ENCODE assay signal across 8 mouse cellular contexts in the genomic region with DNA sequence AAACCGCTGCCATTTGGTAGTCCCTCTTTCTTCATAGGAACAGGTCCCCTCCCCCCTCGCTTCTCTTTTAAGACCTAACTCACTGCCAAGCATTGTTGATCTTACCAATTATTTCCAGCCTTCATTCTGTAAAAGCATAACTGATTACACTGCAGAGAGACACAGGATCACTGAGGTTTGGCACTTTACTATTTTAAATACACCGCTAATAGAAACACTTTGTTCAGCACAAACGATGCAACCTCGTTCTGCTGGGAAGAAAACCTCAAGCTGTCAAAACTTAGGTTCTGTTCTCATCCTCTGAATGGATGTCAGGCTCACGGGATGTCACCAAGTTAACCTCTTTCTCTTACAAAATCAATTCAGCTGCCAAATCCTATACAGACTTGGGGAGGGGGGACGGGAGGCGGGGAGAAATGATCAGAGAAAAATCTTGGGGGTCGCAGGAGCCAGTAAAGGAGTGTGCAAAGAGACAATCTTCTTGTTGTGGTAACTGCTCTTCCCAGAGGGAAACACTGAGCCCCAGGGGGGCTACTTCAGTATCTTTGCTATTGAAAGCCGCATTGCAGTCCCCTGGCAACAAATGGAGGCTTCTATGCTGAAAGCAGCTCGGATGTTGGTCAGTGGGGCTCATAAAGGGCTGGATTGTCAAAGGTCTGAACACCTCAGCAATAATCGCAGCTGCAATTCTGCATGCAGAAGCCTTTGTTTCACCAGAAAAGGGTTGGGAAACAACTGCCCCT. TPM values are rescaled to one million over a fixed set of nuclear protein-coding genes. Genes with fewer than 3 reads are reported as not detected.
A peak's percentile ranks its signal among the peaks of the same experiment; 100 is the strongest.
DNase-seq lines count a peak whose midpoint lies in the region; ATAC-seq lines count a peak whose summit lies in the region.

No protein-coding gene starts in this region.

- H3K4me1 ChIP-seq in kidney, embryonic 16.5 days (ENCODE audit: insufficient read depth, low read length), result peaks cover 10% of the 10 kb centered on the region; the same call in 1 of the 2 replicates
- H3K4me1 ChIP-seq in hindbrain, embryonic 13.5 days (replicated peaks), result peaks cover 13% of the 10 kb centered on the region; the same call in 1 of the 2 replicates
- no peaks in the 10 kb centered on the region for H3K4me1 ChIP-seq in neural tube, embryonic 11.5 days (ENCODE audit: control insufficient read depth, insufficient read depth, low read length)

- peak overlapping the region; percentile 47 for H3K4me2 ChIP-seq in kidney, embryonic 16.5 days (replicated peaks; ENCODE audit: low read depth, low read length)
- peak overlapping the region; percentile 75 for H3K4me2 ChIP-seq in hindbrain, embryonic 13.5 days
- H3K4me2 ChIP-seq in neural tube, embryonic 11.5 days (ENCODE audit: low read depth), result peak overlapping the region; percentile 54

- no peaks in the 10 kb centered on the region for H3K36me3 ChIP-seq in kidney, embryonic 16.5 days (ENCODE audit: insufficient read depth, low read length)
- H3K36me3 ChIP-seq in hindbrain, embryonic 13.5 days, result no peaks in the 10 kb centered on the region
- no peaks in the 10 kb centered on the region for H3K36me3 ChIP-seq in neural tube, embryonic 11.5 days (ENCODE audit: control insufficient read depth, insufficient read depth, low read length)

- H3K4me3 ChIP-seq in kidney, embryonic 16.5 days (ENCODE audit: low read length), result peak overlapping the region; percentile 32
- peak overlapping the region; percentile 42 for H3K4me3 ChIP-seq in hindbrain, embryonic 13.5 days
- peak overlapping the region; percentile 22 for H3K4me3 ChIP-seq in neural tube, embryonic 11.5 days (ENCODE audit: low read depth, low read length)

- no peak overlapping the region for H3K27ac ChIP-seq in kidney, embryonic 16.5 days (ENCODE audit: low read length)
- peak overlapping the region; percentile 85 for H3K27ac ChIP-seq in hindbrain, embryonic 13.5 days
- peak overlapping the region; percentile 51 for H3K27ac ChIP-seq in neural tube, embryonic 11.5 days (ENCODE audit: low read depth, low read length)

- no peaks in the 10 kb centered on the region for H3K27me3 ChIP-seq in kidney, embryonic 16.5 days (ENCODE audit: insufficient read depth, low read length)
- H3K27me3 ChIP-seq in hindbrain, embryonic 13.5 days, result no peaks in the 10 kb centered on the region
- no peaks in the 10 kb centered on the region for H3K27me3 ChIP-seq in neural tube, embryonic 11.5 days (ENCODE audit: control insufficient read depth, insufficient read depth, low read length)

- no peak for ATAC-seq in kidney, embryonic 16.5 days (ENCODE audit: low FRiP score, low TSS enrichment)
- peak; percentile 84 for ATAC-seq in hindbrain, embryonic 13.5 days (ENCODE audit: low FRiP score)
- ATAC-seq in neural tube, embryonic 11.5 days (ENCODE audit: insufficient read depth, low FRiP score, low TSS enrichment), result peak; percentile 81

- DNase-seq in kidney, adult 18-20 months, result no peak
- peak; percentile 85 for DNase-seq in embryo, embryonic 10.5 days (ENCODE audit: low spot score)
- peak; percentile 80 for DNase-seq in neural tube, embryonic 11.5 days (ENCODE audit: low spot score)
- no peak for DNase-seq in right cerebral cortex, postnatal 14 days
- no peak for DNase-seq in right cerebral cortex, postnatal 36 days (ENCODE audit: low spot score in 2 of 2)
- no peak for DNase-seq in left cerebral cortex, adult 8-10 months (ENCODE audit: low spot score in 2 of 2)

- H3K9ac ChIP-seq in kidney, embryonic 16.5 days (replicated peaks; ENCODE audit: low read length), result peak overlapping the region; percentile 51; the same call in 1 of the 2 replicates
- peak overlapping the region; percentile 74 for H3K9ac ChIP-seq in hindbrain, embryonic 13.5 days
- H3K9ac ChIP-seq in neural tube, embryonic 11.5 days (ENCODE audit: low read length), result peak overlapping the region; percentile 50

- 8% methylated on average over 12 of the region's 12 CpGs for WGBS in kidney, embryonic 16.5 days
- WGBS in hindbrain, embryonic 13.5 days, result 3% methylated on average over 12 of the region's 12 CpGs
- 3% methylated on average over 12 of the region's 12 CpGs for whole genome bisulfite sequencing in neural tube, embryonic 11.5 days

- H3K9me3 ChIP-seq in kidney, embryonic 16.5 days (ENCODE audit: low read length), result no peaks in the 10 kb centered on the region
- H3K9me3 ChIP-seq in hindbrain, embryonic 13.5 days, result no peaks in the 10 kb centered on the region
- no peaks in the 10 kb centered on the region for H3K9me3 ChIP-seq in neural tube, embryonic 11.5 days (ENCODE audit: control insufficient read depth, low read length)

RNA-seq across cellular contexts. Expression of a gene that starts 30.9 kb away (rescaled TPM):
- 95.0 and 101 TPM in 2 replicates for polyA plus RNA-seq in kidney, embryonic 16.5 days (2015; fragmentation: Nextera tagmentation; extraction: Ambion mirVana)
- polyA plus RNA-seq in hindbrain, embryonic 13.5 days (2015; fragmentation: Nextera tagmentation; extraction: Ambion mirVana), result 142 and 145 TPM in 2 replicates
- polyA plus RNA-seq in neural tube, embryonic 11.5 days (2014; fragmentation: Nextera tagmentation; extraction: Ambion mirVana), result 109 and 117 TPM in 2 replicates
- 100 to 1,000 TPM; 230 to 248 (median 241) TPM for total RNA-seq in left cerebral cortex, adult 8-10 months (2022)

Comparison
In these comparisons a context has a peak if more than half of its experiments do, and no peak if none do; other contexts are left out.
1. DNase-seq: peak in embryo, embryonic 10.5 days (single experiment) and neural tube, embryonic 11.5 days (single experiment); none in kidney, adult 18-20 months (single experiment), right cerebral cortex, postnatal 14 days (single experiment), right cerebral cortex, postnatal 36 days (0 of 2) and left cerebral cortex, adult 8-10 months (0 of 2).
2. Peak in every context shown above with its lines, with median percentiles within 50 percentile points of each other: H3K4me2 ChIP-seq, H3K4me3 ChIP-seq and H3K9ac ChIP-seq.